Mouse (Mus musculus) B cell, adult 67 days (primary cell): ENCODE measurements around the gene Hoxc9. TPM values are rescaled to one million over a fixed set of nuclear protein-coding genes. Genes with fewer than 3 reads are reported as not detected.

Source experiments
- total RNA-seq, 2 experiments: library from RNA; stranded (reverse); gene quantifications; 4 replicates each; pipeline ENCODE4 v1.2.4; 2023

Hoxc9 gene
- not detected for total RNA-seq

DNA sequence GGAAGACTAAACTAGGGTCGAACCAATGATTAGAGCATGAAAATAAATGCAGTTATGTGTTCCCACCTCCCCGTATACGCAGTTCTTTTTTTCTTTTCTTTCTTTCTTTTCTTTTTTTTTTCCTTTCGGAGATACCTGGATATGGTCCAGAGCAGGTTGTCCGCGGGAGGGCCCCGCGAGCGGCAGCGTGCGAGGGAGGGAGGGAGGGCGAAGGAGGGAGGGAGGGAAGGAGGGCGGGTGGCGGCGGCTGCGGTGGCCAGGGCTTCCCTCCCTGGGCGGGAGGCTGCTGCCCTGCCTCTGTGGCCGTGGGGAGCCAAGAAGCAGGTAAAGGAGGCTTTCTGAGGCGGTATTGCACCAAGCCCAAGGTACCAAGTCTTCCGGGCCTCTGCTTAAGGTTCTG lies at the start of gene Hoxc9:
TSS of gene Hoxc9 (plus strand) at position 269 of the 400 bp plus-strand sequence.

DNA sequence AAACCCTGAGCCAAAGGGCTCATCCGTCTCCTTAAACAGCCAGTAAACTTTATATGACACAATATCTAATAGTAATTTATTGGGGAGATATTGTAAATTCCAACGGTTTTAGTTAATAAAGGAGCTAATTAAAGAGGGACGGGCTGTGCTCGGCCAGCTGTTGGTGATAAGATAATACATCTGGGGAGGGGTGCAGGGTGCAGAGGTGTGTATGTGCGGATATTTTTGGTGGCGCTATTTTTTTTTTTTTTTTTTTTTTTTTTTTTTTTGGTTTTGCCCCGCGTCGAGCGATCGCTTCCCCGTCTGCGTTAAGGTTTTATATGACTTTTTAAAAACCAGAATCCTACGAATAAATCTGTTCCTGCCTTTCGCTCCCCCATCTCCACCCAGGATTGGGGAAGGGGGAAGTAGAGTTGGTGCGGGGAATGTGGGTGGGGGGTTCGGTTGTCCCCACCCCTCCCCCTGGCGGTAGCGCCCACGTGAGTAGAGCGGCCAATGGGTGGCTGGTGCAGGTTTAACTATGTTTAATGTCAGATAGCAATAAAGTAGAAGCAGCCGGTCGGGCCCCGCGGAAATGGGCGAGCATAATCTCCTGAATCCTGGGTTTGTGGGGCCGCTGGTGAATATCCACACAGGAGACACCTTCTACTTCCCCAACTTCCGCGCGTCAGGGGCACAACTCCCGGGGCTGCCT lies 39.8 kb upstream of the Hoxc9 start, which contains the start of gene Hoxc12:
TSS of gene Hoxc12 (plus strand) at position 479 of the 694 bp plus-strand sequence.

DNA sequence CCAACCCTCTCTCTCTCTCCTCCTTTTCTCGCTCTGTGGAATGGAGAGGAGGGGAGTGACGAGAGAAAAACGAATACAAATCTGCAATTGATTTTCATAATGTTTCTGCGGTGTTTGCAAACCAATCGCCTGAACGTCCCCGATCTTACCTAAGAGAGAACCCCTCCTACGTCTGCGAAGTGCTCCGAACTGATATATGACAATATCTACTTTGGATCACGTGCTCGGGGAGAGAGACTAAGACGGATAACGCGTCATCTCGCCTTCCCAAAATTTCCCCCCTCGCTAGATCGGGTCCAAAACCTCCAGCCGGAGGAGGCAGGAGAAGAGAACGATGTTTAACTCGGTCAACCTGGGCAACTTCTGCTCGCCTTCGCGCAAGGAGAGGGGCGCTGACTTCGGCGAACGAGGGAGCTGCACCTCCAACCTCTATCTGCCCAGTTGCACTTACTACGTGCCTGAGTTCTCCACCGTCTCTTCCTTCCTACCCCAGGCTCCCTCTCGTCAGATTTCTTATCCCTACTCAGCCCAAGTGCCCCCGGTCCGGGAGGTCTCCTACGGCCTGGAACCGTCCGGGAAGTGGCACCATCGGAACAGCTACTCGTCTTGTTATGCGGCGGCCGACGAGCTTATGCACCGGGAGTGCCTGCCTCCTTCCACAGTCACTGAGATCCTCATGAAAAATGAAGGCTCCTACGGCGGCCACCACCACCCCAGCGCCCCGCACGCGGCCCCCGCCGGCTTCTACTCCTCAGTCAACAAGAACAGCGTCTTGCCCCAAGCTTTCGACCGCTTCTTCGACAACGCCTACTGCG lies 21.8 kb upstream of the Hoxc9 start, which contains the start of gene Hoxc11:
TSS of gene Hoxc11 (plus strand) at position 236 of the 815 bp plus-strand sequence.

DNA sequence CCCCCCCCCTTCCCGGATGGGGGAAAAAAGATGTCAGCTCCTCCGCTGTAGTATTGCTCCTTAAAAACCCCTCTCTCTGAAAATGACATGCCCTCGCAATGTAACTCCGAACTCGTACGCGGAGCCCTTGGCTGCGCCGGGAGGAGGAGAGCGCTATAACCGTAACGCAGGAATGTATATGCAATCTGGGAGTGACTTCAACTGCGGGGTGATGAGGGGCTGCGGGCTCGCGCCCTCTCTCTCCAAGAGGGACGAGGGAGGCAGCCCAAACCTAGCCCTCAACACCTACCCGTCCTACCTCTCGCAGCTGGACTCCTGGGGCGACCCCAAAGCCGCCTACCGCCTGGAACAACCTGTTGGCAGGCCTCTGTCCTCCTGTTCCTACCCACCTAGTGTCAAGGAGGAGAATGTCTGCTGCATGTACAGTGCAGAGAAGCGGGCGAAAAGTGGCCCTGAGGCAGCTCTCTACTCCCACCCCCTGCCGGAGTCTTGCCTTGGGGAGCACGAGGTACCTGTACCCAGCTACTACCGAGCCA lies 9.4 kb upstream of the Hoxc9 start, which contains the start of gene Hoxc10:
TSS of gene Hoxc10 (plus strand) at position 21 of the 536 bp plus-strand sequence.

DNA sequence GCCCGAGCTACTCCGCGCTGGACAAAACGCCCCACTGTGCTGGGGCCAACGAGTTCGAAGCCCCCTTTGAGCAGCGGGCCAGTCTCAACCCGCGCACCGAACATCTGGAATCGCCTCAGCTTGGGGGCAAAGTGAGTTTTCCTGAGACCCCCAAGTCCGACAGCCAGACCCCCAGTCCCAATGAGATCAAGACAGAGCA lies 9.0 kb upstream of the Hoxc9 start, which contains the start of gene Hoxc5:
TSS of gene Hoxc5 (plus strand) at position 132 of the 199 bp plus-strand sequence.

DNA sequence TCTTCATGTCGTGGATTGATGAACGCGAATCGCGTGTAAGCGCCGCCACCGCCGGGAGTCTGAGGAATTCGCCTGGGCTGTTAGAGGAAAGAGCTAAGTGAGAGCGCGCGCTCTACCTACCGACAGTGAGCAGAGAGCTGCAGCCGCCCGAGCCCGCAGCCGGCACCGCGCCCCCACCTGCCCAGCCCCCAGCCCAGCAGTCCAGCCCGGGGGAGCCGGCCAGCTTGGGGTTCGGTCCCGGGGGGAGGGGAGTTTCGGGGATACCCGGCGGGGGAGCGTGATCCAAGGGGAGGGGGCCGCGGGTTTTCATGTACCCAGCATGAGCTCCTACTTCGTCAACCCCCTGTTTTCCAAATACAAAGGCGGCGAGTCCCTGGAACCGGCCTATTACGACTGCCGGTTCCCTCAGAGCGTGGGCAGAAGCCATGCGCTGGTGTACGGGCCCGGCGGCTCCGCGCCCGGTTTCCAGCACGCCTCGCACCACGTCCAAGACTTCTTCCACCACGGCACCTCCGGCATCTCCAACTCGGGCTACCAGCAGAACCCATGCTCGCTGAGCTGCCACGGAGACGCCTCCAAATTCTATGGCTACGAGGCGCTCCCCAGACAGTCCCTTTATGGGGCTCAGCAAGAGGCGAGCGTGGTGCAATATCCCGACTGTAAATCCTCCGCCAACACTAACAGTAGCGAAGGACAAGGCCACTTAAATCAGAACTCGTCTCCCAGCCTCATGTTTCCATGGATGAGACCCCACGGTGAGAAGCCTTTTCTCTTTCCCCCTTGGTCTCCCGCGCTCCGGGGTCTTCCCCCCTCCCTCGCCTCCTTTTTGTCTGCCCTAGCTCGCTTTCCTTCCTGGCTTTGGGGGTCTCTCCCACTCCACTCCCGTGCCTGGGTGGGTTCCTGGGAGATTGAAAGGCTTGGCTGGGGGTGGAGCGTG lies 14.5 kb downstream of the Hoxc9 start, which contains the start of gene Hoxc8:
TSS of gene Hoxc8 (plus strand) at position 147 of the 937 bp plus-strand sequence.

DNA sequence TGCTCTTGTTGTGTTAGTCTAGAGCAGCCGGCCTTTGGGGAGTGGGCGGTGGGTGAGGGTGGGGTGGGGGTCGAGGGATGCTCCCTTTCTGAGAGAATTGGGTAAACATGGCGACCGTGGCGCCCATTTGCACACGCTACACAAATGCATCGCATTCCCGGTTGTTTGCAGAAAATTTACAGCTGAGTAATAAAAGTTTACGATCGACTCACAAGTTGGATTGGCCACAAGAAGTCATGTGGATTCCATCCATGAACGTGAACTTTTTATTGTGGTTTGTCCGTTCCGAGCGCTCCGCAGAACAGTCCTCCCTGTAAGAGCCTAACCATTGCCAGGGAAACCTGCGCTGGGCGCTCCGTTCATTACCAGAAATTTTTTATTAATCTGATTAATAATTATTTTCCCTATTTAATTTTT lies 21.7 kb downstream of the Hoxc9 start, which contains the start of gene Hoxc6:
TSS of gene Hoxc6 (plus strand) at position 319 of the 417 bp plus-strand sequence.

DNA sequence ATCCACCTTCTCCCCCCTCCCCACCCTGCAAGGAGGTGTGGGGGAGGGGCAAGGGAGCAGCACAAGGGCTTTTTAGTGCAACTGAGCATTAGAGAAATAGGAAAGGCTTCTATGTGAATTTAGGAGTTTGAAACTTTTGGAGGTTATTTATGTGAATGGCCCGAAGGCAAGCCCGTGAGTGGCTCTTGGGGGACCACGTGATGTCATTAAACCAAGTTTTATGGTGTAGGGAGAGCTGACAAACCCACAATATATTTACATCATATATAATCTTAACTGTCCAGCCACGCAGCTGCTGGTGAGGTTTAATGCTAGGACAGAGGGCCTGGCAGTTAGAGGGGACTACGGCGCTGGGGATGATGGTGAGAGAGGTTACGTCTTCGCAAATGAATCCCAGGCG lies 42.4 kb downstream of the Hoxc9 start, which contains the start of gene Hoxc4:
TSS of gene Hoxc4 (plus strand) at position 299 of the 400 bp plus-strand sequence.

Other genes with a start within 250 kb of the Hoxc9 start
- gene Hoxc13, start 55.3 kb upstream of the Hoxc9 start, total RNA-seq, result not detected
- not detected for gene Hoxc12, start 39.7 kb upstream of the Hoxc9 start, total RNA-seq
- gene Hoxc11, start 22.0 kb upstream of the Hoxc9 start, total RNA-seq, result not detected
- gene Hoxc10, start 9.6 kb upstream of the Hoxc9 start, total RNA-seq, result not detected
- gene Hoxc5, start 9.0 kb upstream of the Hoxc9 start, total RNA-seq, result not detected
- gene Hoxc8, start 14.2 kb downstream of the Hoxc9 start, total RNA-seq, result not detected
- gene Hoxc6, start 21.8 kb downstream of the Hoxc9 start, total RNA-seq, result not detected
- not detected for gene Hoxc4, start 42.5 kb downstream of the Hoxc9 start, total RNA-seq
- 10 to 100 TPM; 10.3 to 11.8 TPM for gene Smug1, start 190.7 kb downstream of the Hoxc9 start, total RNA-seq